Mouse (Mus musculus) MEL (cell line): ENCODE measurements at regions not wholly inside any gene's neighbourhood (a gene's known extent, or its start where the extent isn't known, plus 50 kb on each side); places are given as distances from the start of the nearest gene placed in this dataset.

Source experiments
- DNase-seq: peaks from one replicate; pipeline ENCODE4 v3.0.0; 2011; ENCODE audit warnings: low read depth, low spot score
- H3K27ac ChIP-seq: 2 replicates; pipeline ENCODE4 v1.5.1; 2012; ENCODE audit warnings: low read depth, mild to moderate bottlenecking, control low read depth, low read length, moderate library complexity; ENCODE audit not compliant: control insufficient read depth
- H3K27me3 ChIP-seq, 2 experiments: fragments of 150-350 bp in 1 of 2; sonication (generic) in 1 of 2; 2 replicates each; pipeline ENCODE4 v1.6.1; 2012; ENCODE audit warnings: low read length in 2 of 2, mild to moderate bottlenecking in 2 of 2, improper control_type of control experiment in 1 of 2, moderate library complexity in 1 of 2; ENCODE audit not compliant: insufficient read depth in 2 of 2, control insufficient read depth in 1 of 2
- H3K36me3 ChIP-seq, 2 experiments: 2 replicates each; pipeline ENCODE4 v1.6.1; 2012 to 2014; ENCODE audit warnings: low read length in 2 of 2, improper control_type of control experiment in 1 of 2, inconsistent platforms in 1 of 2, mild to moderate bottlenecking in 1 of 2; ENCODE audit not compliant: insufficient read depth in 2 of 2, control insufficient read depth in 1 of 2
- H3K4me1 ChIP-seq, 2 experiments: fragments of 150-350 bp in 1 of 2; sonication (generic) in 1 of 2; 2 replicates each; pipeline ENCODE4 v1.6.1; 2012; ENCODE audit warnings: low read length in 2 of 2, improper control_type of control experiment in 1 of 2, mild to moderate bottlenecking in 1 of 2; ENCODE audit not compliant: insufficient read depth in 2 of 2, control insufficient read depth in 1 of 2
- H3K4me3 ChIP-seq, 2 experiments: fragments of 150-350 bp in 1 of 2; sonication (generic) in 1 of 2; 2 replicates each; pipeline ENCODE4 v1.5.1; 2012; ENCODE audit warnings: low read depth in 2 of 2, low read length in 2 of 2, mild to moderate bottlenecking in 2 of 2, moderate library complexity in 2 of 2, control low read depth in 1 of 2, improper control_type of control experiment in 1 of 2; ENCODE audit not compliant: control insufficient read depth in 1 of 2, insufficient read depth in 1 of 2
- H3K79me2 ChIP-seq: 2 replicates; pipeline ENCODE4 v1.6.1; 2012; ENCODE audit warnings: mild to moderate bottlenecking, low read length, moderate library complexity; ENCODE audit not compliant: control insufficient read depth, poor library complexity, insufficient read depth
- H3K9ac ChIP-seq: 2 replicates; pipeline ENCODE4 v1.6.1; 2012; ENCODE audit warnings: low read depth, mild to moderate bottlenecking, control low read depth, low read length, moderate library complexity; ENCODE audit not compliant: control insufficient read depth, poor library complexity, severe bottlenecking
- H3K9me3 ChIP-seq: fragments of 150-350 bp; sonication (generic); replicated peaks from 2 replicates; pipeline ENCODE4 v1.6.1; 2012; ENCODE audit warnings: mild to moderate bottlenecking, low read length, improper control_type of control experiment, moderate library complexity; ENCODE audit not compliant: insufficient read depth
- BHLHE40 ChIP-seq: IDR thresholded peaks from 2 replicates; pipeline ENCODE4 v1.6.1; 2012; ENCODE audit warnings: low read depth, mild to moderate bottlenecking, inconsistent platforms, low read length, improper control_type of control experiment, borderline replicate concordance
- CHD2 ChIP-seq: IDR thresholded peaks from 2 replicates; pipeline ENCODE4 v1.6.1; 2011; ENCODE audit warnings: low read length, improper control_type of control experiment
- CTCF ChIP-seq, 3 experiments: IDR thresholded peaks in 2 of 3; conservative IDR thresholded peaks in 1 of 3; 2 replicates each; pipeline ENCODE4 v1.5.1; 2011 to 2012; ENCODE audit warnings: low read length in 3 of 3, low read depth in 2 of 3, mild to moderate bottlenecking in 2 of 3, improper control_type of control experiment in 1 of 3, inconsistent platforms in 1 of 3, mixed read lengths in 1 of 3, moderate library complexity in 1 of 3; ENCODE audit not compliant: control insufficient read depth in 1 of 3, insufficient read depth in 1 of 3, poor library complexity in 1 of 3, severe bottlenecking in 1 of 3
- E2F4 ChIP-seq: IDR thresholded peaks from 2 replicates; pipeline ENCODE4 v1.6.1; 2011; ENCODE audit warnings: low read depth, low read length, improper control_type of control experiment, borderline replicate concordance
- ELF1 ChIP-seq: IDR thresholded peaks from 2 replicates; pipeline ENCODE4 v1.6.1; 2014; ENCODE audit warnings: low read depth, mild to moderate bottlenecking, inconsistent platforms, low read length, improper control_type of control experiment, moderate library complexity
- EP300 ChIP-seq, 2 experiments: IDR thresholded peaks; 2 replicates each; pipeline ENCODE4 v1.6.1; 2011; ENCODE audit warnings: improper control_type of control experiment in 2 of 2, low read length in 2 of 2, low read depth in 1 of 2, mild to moderate bottlenecking in 1 of 2
- ETS1 ChIP-seq: IDR thresholded peaks from 2 replicates; pipeline ENCODE4 v1.6.1; 2012; ENCODE audit warnings: low read depth, mild to moderate bottlenecking, inconsistent platforms, low read length, improper control_type of control experiment, moderate library complexity
- GABPA ChIP-seq: IDR thresholded peaks from 2 replicates; pipeline ENCODE4 v1.6.1; 2012; ENCODE audit warnings: low read depth, mild to moderate bottlenecking, inconsistent platforms, low read length, improper control_type of control experiment, moderate library complexity
- GATA1 ChIP-seq: IDR thresholded peaks from 2 replicates; pipeline ENCODE4 v1.6.1; 2011; ENCODE audit warnings: low read depth, low read length, improper control_type of control experiment
- HCFC1 ChIP-seq: IDR thresholded peaks from 2 replicates; pipeline ENCODE4 v1.6.1; 2012; ENCODE audit warnings: low read depth, mild to moderate bottlenecking, inconsistent platforms, low read length, improper control_type of control experiment, moderate library complexity
- JUND ChIP-seq: IDR thresholded peaks from 2 replicates; pipeline ENCODE4 v1.6.1; 2011; ENCODE audit warnings: low read depth, mild to moderate bottlenecking, improper control_type of control experiment, low read length
- KAT2A ChIP-seq: conservative IDR thresholded peaks from 2 replicates; pipeline ENCODE4 v1.6.1; 2012; ENCODE audit warnings: low read depth, low read length, improper control_type of control experiment, inconsistent platforms
- MAFK ChIP-seq: IDR thresholded peaks from 2 replicates; pipeline ENCODE4 v1.6.1; 2011; ENCODE audit warnings: low read depth, mild to moderate bottlenecking, low read length, improper control_type of control experiment, borderline replicate concordance
- NELFE ChIP-seq: IDR thresholded peaks from 2 replicates; pipeline ENCODE4 v1.6.1; 2011; ENCODE audit warnings: low read depth, low read length, improper control_type of control experiment
- NRF1 ChIP-seq: IDR thresholded peaks from 2 replicates; pipeline ENCODE4 v1.6.1; 2014; ENCODE audit warnings: low read depth, mild to moderate bottlenecking, inconsistent platforms, low read length, improper control_type of control experiment, moderate library complexity; ENCODE audit not compliant: poor library complexity, insufficient read depth, severe bottlenecking
- POLR2A ChIP-seq, 2 experiments: IDR thresholded peaks; 2 replicates each; pipeline ENCODE4 v1.6.1; 2011 to 2012; ENCODE audit warnings: low read length in 2 of 2, mild to moderate bottlenecking in 2 of 2, control low read depth in 1 of 2, improper control_type of control experiment in 1 of 2, low read depth in 1 of 2, moderate library complexity in 1 of 2; ENCODE audit not compliant: control insufficient read depth in 1 of 2, insufficient read depth in 1 of 2, poor library complexity in 1 of 2
- POLR2AphosphoS5 ChIP-seq: IDR thresholded peaks from 2 replicates; pipeline ENCODE4 v1.6.1; 2012; ENCODE audit warnings: low read depth, borderline replicate concordance, mild to moderate bottlenecking, inconsistent platforms, low read length, moderate library complexity, mixed read lengths
- RCOR1 ChIP-seq: IDR thresholded peaks from 2 replicates; pipeline ENCODE4 v1.6.1; 2012; ENCODE audit warnings: low read depth, mild to moderate bottlenecking, inconsistent platforms, low read length, improper control_type of control experiment
- SIN3A ChIP-seq: IDR thresholded peaks from 2 replicates; pipeline ENCODE4 v1.6.1; 2012; ENCODE audit warnings: low read length, improper control_type of control experiment, inconsistent platforms
- TAL1 ChIP-seq: IDR thresholded peaks from 2 replicates; pipeline ENCODE4 v1.6.1; 2012; ENCODE audit warnings: mild to moderate bottlenecking, inconsistent platforms, low read length, moderate library complexity, mixed read lengths
- TBP ChIP-seq: IDR thresholded peaks from 2 replicates; pipeline ENCODE4 v1.8.0; 2011; ENCODE audit warnings: low read depth, low read length, improper control_type of control experiment
- TCF12 ChIP-seq: IDR thresholded peaks from 2 replicates; pipeline ENCODE4 v1.6.1; 2014; ENCODE audit warnings: low read depth, mild to moderate bottlenecking, inconsistent platforms, low read length, improper control_type of control experiment, moderate library complexity
- UBTF ChIP-seq: IDR thresholded peaks from 2 replicates; pipeline ENCODE4 v1.6.1; 2012; ENCODE audit warnings: low read depth, mild to moderate bottlenecking, inconsistent platforms, low read length, improper control_type of control experiment, moderate library complexity, borderline replicate concordance; ENCODE audit not compliant: insufficient read depth
- USF1 ChIP-seq: IDR thresholded peaks from 2 replicates; pipeline ENCODE4 v1.6.1; 2014; ENCODE audit warnings: low read depth, mild to moderate bottlenecking, inconsistent platforms, low read length, improper control_type of control experiment, moderate library complexity
- ZKSCAN1 ChIP-seq: IDR thresholded peaks from 2 replicates; pipeline ENCODE4 v1.6.1; 2012; ENCODE audit warnings: low read depth, mild to moderate bottlenecking, inconsistent platforms, low read length, improper control_type of control experiment, moderate library complexity
- ZMIZ1 ChIP-seq: IDR thresholded peaks from 2 replicates; pipeline ENCODE4 v1.6.1; 2012; ENCODE audit warnings: low read depth, mild to moderate bottlenecking, inconsistent platforms, low read length, improper control_type of control experiment, moderate library complexity

DNA sequence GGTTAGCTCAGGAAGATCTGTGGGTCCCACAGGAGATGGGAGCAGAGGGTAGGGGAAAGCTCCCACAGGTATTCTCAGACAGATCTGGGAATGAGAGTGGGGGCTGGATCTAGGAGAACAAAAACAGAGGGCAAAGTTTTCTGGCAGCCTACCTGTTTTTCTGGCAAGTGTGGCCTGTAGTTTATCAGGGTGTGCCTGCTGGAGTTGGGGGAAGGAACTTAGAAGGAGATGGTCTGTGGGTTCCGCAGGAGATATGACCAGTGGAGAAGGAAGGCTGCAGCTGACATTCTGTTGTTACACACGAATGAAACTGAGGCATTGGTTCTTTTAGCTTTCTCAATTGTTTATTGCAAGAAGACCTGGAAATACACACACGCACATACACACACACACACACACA, 226.2 kb downstream of the Ipo11 start (continued):
- TF ChIP-seq USF1 (no peak), TCF12 (peak; percentile 60; the same call in 1 of the 2 replicates), NRF1 (no peak), ZKSCAN1 (no peak)

DNA sequence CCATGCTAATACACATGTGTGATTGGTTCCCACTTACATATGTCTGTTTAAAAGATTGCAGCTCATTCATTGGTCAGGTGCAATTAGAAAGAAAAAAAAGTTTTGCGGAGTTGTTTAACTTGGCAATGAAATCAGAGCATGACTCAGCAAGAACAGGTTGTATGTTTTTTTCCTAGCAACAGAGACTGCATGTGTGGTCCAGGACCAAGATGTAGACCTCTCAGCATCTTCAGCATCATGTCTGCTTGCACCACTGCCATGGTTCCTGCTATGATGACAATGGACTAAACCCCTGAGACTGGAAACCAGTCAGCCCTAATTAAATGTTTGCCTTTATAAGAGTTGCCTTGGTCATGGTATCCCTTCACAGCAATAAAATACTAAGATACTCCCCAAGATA, 236.4 kb downstream of the Ipo11 start:
- DNase-seq, result no peak
- Histone ChIP-seq H3K36me3 (no peaks in the 10 kb centered on the region), H3K4me3 (no peak overlapping the region)

DNA sequence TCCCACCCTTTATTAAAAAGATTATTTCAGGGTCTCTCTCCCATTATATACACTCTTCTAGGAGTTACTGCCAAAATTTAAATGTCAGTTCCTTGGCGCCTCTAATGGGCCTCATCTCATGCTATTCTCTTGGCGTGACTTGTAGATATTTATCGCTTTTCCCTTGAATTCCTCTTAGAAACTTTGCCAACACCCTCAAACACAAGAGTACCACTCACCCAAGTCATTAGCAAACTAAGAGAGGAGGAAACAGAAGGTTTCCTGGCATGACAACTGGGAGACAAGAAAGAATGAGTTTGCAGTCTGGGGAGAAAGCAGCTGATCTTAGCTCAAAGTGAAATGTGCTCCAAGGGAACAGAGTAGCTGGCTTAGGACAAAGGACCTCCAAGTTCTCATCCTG, 236.8 kb downstream of the Ipo11 start:
- no peak overlapping the region for H3K27ac ChIP-seq
- H3K9me3 ChIP-seq, result no peaks in the 10 kb centered on the region
- TF ChIP-seq TBP, result no peak
- no peak for TF ChIP-seq ELF1
- no peak for TF ChIP-seq E2F4
- no peak for TF ChIP-seq UBTF
- no peak for TF ChIP-seq TAL1
- TF ChIP-seq ETS1, result no peak
- no peak for TF ChIP-seq RCOR1
- no peak for TF ChIP-seq BHLHE40
- TF ChIP-seq POLR2AphosphoS5, result no peak
- no peak for TF ChIP-seq POLR2A (IDR thresholded peaks at IDR 0.05; ENCODE audit: control insufficient read depth in 1 of 2, insufficient read depth in 1 of 2, low read depth in 1 of 2, low read length in 2 of 2, poor library complexity in 1 of 2)
- no peak for TF ChIP-seq KAT2A
- TF ChIP-seq NELFE, result no peak
- no peak for DNase-seq
- no peaks in the 10 kb centered on the region for H3K27me3 ChIP-seq
- H3K79me2 ChIP-seq, result no peaks in the 10 kb centered on the region
- no peaks in the 10 kb centered on the region for H3K36me3 ChIP-seq
- no peak overlapping the region for H3K9ac ChIP-seq
- H3K4me3 ChIP-seq, result no peak overlapping the region
- no peaks in the 10 kb centered on the region for H3K4me1 ChIP-seq

More for the DNA sequence above, 236.4 kb downstream of the Ipo11 start:
- Histone ChIP-seq H3K27me3 (no peaks in the 10 kb centered on the region), H3K27ac (no peak overlapping the region), H3K79me2 (no peaks in the 10 kb centered on the region), H3K9me3 (no peaks in the 10 kb centered on the region), H3K4me1 (no peaks in the 10 kb centered on the region), H3K9ac (no peak overlapping the region)
- no peak for TF ChIP-seq CHD2
- no peak for TF ChIP-seq SIN3A
- TF ChIP-seq KAT2A, result no peak
- no peak for TF ChIP-seq CTCF (IDR thresholded peaks at IDR 0.05 in 2 of 3, conservative IDR thresholded peaks at IDR 0.05 in 1 of 3; ENCODE audit: control insufficient read depth in 1 of 3, insufficient read depth in 1 of 3, low read depth in 2 of 3, low read length in 3 of 3, poor library complexity in 1 of 3, severe bottlenecking in 1 of 3)
- TF ChIP-seq E2F4, result no peak
- no peak for TF ChIP-seq EP300 (IDR thresholded peaks at IDR 0.05; ENCODE audit: low read depth in 1 of 2, low read length in 2 of 2)
- TF ChIP-seq HCFC1, result no peak
- TF ChIP-seq GABPA, result no peak
- no peak for TF ChIP-seq ZMIZ1
- TF ChIP-seq MAFK, result no peak
- TF ChIP-seq GATA1, result no peak
- TF ChIP-seq JUND, result no peak
- no peak for TF ChIP-seq UBTF
- TF ChIP-seq TBP, result no peak
- TF ChIP-seq NELFE, result no peak
- no peak for TF ChIP-seq ELF1
